Mouse (Mus musculus) MEL (cell line): ENCODE measurements at regions not wholly inside any gene's neighbourhood (a gene's known extent, or its start where the extent isn't known, plus 50 kb on each side); places are given as distances from the start of the nearest gene placed in this dataset.

ENCODE experiments used
- DNase-seq: peaks from one replicate; pipeline ENCODE4 v3.0.0; 2011; ENCODE audit warnings: low read depth, low spot score
- H3K27ac ChIP-seq: 2 replicates; pipeline ENCODE4 v1.5.1; 2012; ENCODE audit warnings: low read depth, mild to moderate bottlenecking, control low read depth, low read length, moderate library complexity; ENCODE audit not compliant: control insufficient read depth
- H3K27me3 ChIP-seq, 2 experiments: fragments of 150-350 bp in 1 of 2; sonication (generic) in 1 of 2; 2 replicates each; pipeline ENCODE4 v1.6.1; 2012; ENCODE audit warnings: low read length in 2 of 2, mild to moderate bottlenecking in 2 of 2, improper control_type of control experiment in 1 of 2, moderate library complexity in 1 of 2; ENCODE audit not compliant: insufficient read depth in 2 of 2, control insufficient read depth in 1 of 2
- H3K36me3 ChIP-seq, 2 experiments: 2 replicates each; pipeline ENCODE4 v1.6.1; 2012 to 2014; ENCODE audit warnings: low read length in 2 of 2, improper control_type of control experiment in 1 of 2, inconsistent platforms in 1 of 2, mild to moderate bottlenecking in 1 of 2; ENCODE audit not compliant: insufficient read depth in 2 of 2, control insufficient read depth in 1 of 2
- H3K4me1 ChIP-seq, 2 experiments: fragments of 150-350 bp in 1 of 2; sonication (generic) in 1 of 2; 2 replicates each; pipeline ENCODE4 v1.6.1; 2012; ENCODE audit warnings: low read length in 2 of 2, improper control_type of control experiment in 1 of 2, mild to moderate bottlenecking in 1 of 2; ENCODE audit not compliant: insufficient read depth in 2 of 2, control insufficient read depth in 1 of 2
- H3K4me3 ChIP-seq, 2 experiments: fragments of 150-350 bp in 1 of 2; sonication (generic) in 1 of 2; 2 replicates each; pipeline ENCODE4 v1.5.1; 2012; ENCODE audit warnings: low read depth in 2 of 2, low read length in 2 of 2, mild to moderate bottlenecking in 2 of 2, moderate library complexity in 2 of 2, control low read depth in 1 of 2, improper control_type of control experiment in 1 of 2; ENCODE audit not compliant: control insufficient read depth in 1 of 2, insufficient read depth in 1 of 2
- H3K79me2 ChIP-seq: 2 replicates; pipeline ENCODE4 v1.6.1; 2012; ENCODE audit warnings: mild to moderate bottlenecking, low read length, moderate library complexity; ENCODE audit not compliant: control insufficient read depth, poor library complexity, insufficient read depth
- H3K9ac ChIP-seq: 2 replicates; pipeline ENCODE4 v1.6.1; 2012; ENCODE audit warnings: low read depth, mild to moderate bottlenecking, control low read depth, low read length, moderate library complexity; ENCODE audit not compliant: control insufficient read depth, poor library complexity, severe bottlenecking
- H3K9me3 ChIP-seq: fragments of 150-350 bp; sonication (generic); replicated peaks from 2 replicates; pipeline ENCODE4 v1.6.1; 2012; ENCODE audit warnings: mild to moderate bottlenecking, low read length, improper control_type of control experiment, moderate library complexity; ENCODE audit not compliant: insufficient read depth
- CHD2 ChIP-seq: IDR thresholded peaks from 2 replicates; pipeline ENCODE4 v1.6.1; 2011; ENCODE audit warnings: low read length, improper control_type of control experiment
- EP300 ChIP-seq, 2 experiments: IDR thresholded peaks; 2 replicates each; pipeline ENCODE4 v1.6.1; 2011; ENCODE audit warnings: improper control_type of control experiment in 2 of 2, low read length in 2 of 2, low read depth in 1 of 2, mild to moderate bottlenecking in 1 of 2
- ETS1 ChIP-seq: IDR thresholded peaks from 2 replicates; pipeline ENCODE4 v1.6.1; 2012; ENCODE audit warnings: low read depth, mild to moderate bottlenecking, inconsistent platforms, low read length, improper control_type of control experiment, moderate library complexity
- GABPA ChIP-seq: IDR thresholded peaks from 2 replicates; pipeline ENCODE4 v1.6.1; 2012; ENCODE audit warnings: low read depth, mild to moderate bottlenecking, inconsistent platforms, low read length, improper control_type of control experiment, moderate library complexity
- HCFC1 ChIP-seq: IDR thresholded peaks from 2 replicates; pipeline ENCODE4 v1.6.1; 2012; ENCODE audit warnings: low read depth, mild to moderate bottlenecking, inconsistent platforms, low read length, improper control_type of control experiment, moderate library complexity
- MAZ ChIP-seq: IDR thresholded peaks from 2 replicates; pipeline ENCODE4 v1.6.1; 2012; ENCODE audit warnings: low read depth, mild to moderate bottlenecking, inconsistent platforms, low read length, improper control_type of control experiment
- MEF2A ChIP-seq: IDR thresholded peaks from 2 replicates; pipeline ENCODE4 v1.6.1; 2014; ENCODE audit warnings: low read depth, mild to moderate bottlenecking, inconsistent platforms, low read length, improper control_type of control experiment; ENCODE audit not compliant: poor library complexity, insufficient replicate concordance, severe bottlenecking; ENCODE audit errors: extremely low read depth
- MXI1 ChIP-seq: IDR thresholded peaks from 2 replicates; pipeline ENCODE4 v1.6.1; 2011; ENCODE audit warnings: mild to moderate bottlenecking, low read depth, low read length, improper control_type of control experiment
- POLR2AphosphoS2 ChIP-seq: IDR thresholded peaks from 2 replicates; pipeline ENCODE4 v1.6.1; 2011; ENCODE audit warnings: low read length, improper control_type of control experiment
- POLR2AphosphoS5 ChIP-seq: IDR thresholded peaks from 2 replicates; pipeline ENCODE4 v1.6.1; 2012; ENCODE audit warnings: low read depth, borderline replicate concordance, mild to moderate bottlenecking, inconsistent platforms, low read length, moderate library complexity, mixed read lengths
- RCOR1 ChIP-seq: IDR thresholded peaks from 2 replicates; pipeline ENCODE4 v1.6.1; 2012; ENCODE audit warnings: low read depth, mild to moderate bottlenecking, inconsistent platforms, low read length, improper control_type of control experiment
- SIN3A ChIP-seq: IDR thresholded peaks from 2 replicates; pipeline ENCODE4 v1.6.1; 2012; ENCODE audit warnings: low read length, improper control_type of control experiment, inconsistent platforms
- TBP ChIP-seq: IDR thresholded peaks from 2 replicates; pipeline ENCODE4 v1.8.0; 2011; ENCODE audit warnings: low read depth, low read length, improper control_type of control experiment
- UBTF ChIP-seq: IDR thresholded peaks from 2 replicates; pipeline ENCODE4 v1.6.1; 2012; ENCODE audit warnings: low read depth, mild to moderate bottlenecking, inconsistent platforms, low read length, improper control_type of control experiment, moderate library complexity, borderline replicate concordance; ENCODE audit not compliant: insufficient read depth
- ZKSCAN1 ChIP-seq: IDR thresholded peaks from 2 replicates; pipeline ENCODE4 v1.6.1; 2012; ENCODE audit warnings: low read depth, mild to moderate bottlenecking, inconsistent platforms, low read length, improper control_type of control experiment, moderate library complexity
- ZMIZ1 ChIP-seq: IDR thresholded peaks from 2 replicates; pipeline ENCODE4 v1.6.1; 2012; ENCODE audit warnings: low read depth, mild to moderate bottlenecking, inconsistent platforms, low read length, improper control_type of control experiment, moderate library complexity

GRCm38 (mm10) chr13:118552029-118552428 lies 117.6 kb upstream of the Fgf10 start:
- no peak for DNase-seq
- H3K9me3 ChIP-seq = no peaks in the 10 kb centered on the region
- no peaks in the 10 kb centered on the region for H3K79me2 ChIP-seq
- no peak overlapping the region for H3K4me3 ChIP-seq
- TF ChIP-seq POLR2AphosphoS5 = no peak
- no peak for TF ChIP-seq TBP
- no peak for TF ChIP-seq MEF2A
- no peak for TF ChIP-seq CHD2
- H3K4me1 ChIP-seq = no peaks in the 10 kb centered on the region
- H3K27ac ChIP-seq = no peak overlapping the region
- H3K36me3 ChIP-seq = no peaks in the 10 kb centered on the region
- no peaks in the 10 kb centered on the region for H3K27me3 ChIP-seq
- H3K9ac ChIP-seq = no peak overlapping the region

- Histone ChIP-seq H3K9me3 (no peaks in the 10 kb centered on the region), H3K79me2 (no peaks in the 10 kb centered on the region)
- TF ChIP-seq MAZ (no peak), MXI1 (no peak), RCOR1 (no peak)
These were observed 130.8 kb upstream of the Fgf10 start for GRCm38 (mm10) chr13:118538742-118539141.

GRCm38 (mm10) chr13:118513961-118514360 lies 126.9 kb upstream of the Mrps30 start:
- Histone ChIP-seq H3K4me3 (no peak overlapping the region), H3K9me3 (no peaks in the 10 kb centered on the region), H3K4me1 (no peaks in the 10 kb centered on the region), H3K9ac (no peak overlapping the region), H3K79me2 (no peaks in the 10 kb centered on the region), H3K27me3 (no peaks in the 10 kb centered on the region), H3K27ac (no peak overlapping the region), H3K36me3 (no peaks in the 10 kb centered on the region)
- TF ChIP-seq GABPA (no peak), SIN3A (no peak), MAZ (no peak)
- no peak for DNase-seq

More at GRCm38 (mm10) chr13:118538742-118539141, 130.8 kb upstream of the Fgf10 start:
- Histone ChIP-seq H3K27me3 (no peaks in the 10 kb centered on the region), H3K9ac (no peak overlapping the region), H3K27ac (no peak overlapping the region), H3K4me1 (no peaks in the 10 kb centered on the region), H3K4me3 (no peak overlapping the region), H3K36me3 (no peaks in the 10 kb centered on the region)
- DNase-seq = no peak

GRCm38 (mm10) chr13:118506136-118506535 lies 119.1 kb upstream of the Mrps30 start:
- no peaks in the 10 kb centered on the region; a peak in 1 of 4 replicates for H3K27me3 ChIP-seq
- no peaks in the 10 kb centered on the region for H3K79me2 ChIP-seq
- no peak overlapping the region for H3K4me3 ChIP-seq
- DNase-seq = no peak
- no peak overlapping the region for H3K27ac ChIP-seq
- no peaks in the 10 kb centered on the region for H3K36me3 ChIP-seq
- H3K4me1 ChIP-seq = no peaks in the 10 kb centered on the region
- H3K9ac ChIP-seq = no peak overlapping the region
- no peaks in the 10 kb centered on the region for H3K9me3 ChIP-seq
- TF ChIP-seq EP300 (IDR thresholded peaks at IDR 0.05; ENCODE audit: low read depth in 1 of 2, low read length in 2 of 2) (no peak), HCFC1 (no peak), CHD2 (no peak), SIN3A (no peak), POLR2AphosphoS2 (no peak), UBTF (no peak), ZMIZ1 (no peak), ZKSCAN1 (no peak), MAZ (no peak), ETS1 (no peak)
